Mouse (Mus musculus): ENCODE measurements around the gene Hoxc11. TPM values are rescaled to one million over a fixed set of nuclear protein-coding genes. Genes with fewer than 3 reads are reported as not detected.

Gene Hoxc11
- total RNA-seq, 2 experiments from 2014 or later: not detected

GRCm38 (mm10) chr15:102936279-102936972 lies 17.8 kb upstream of the Hoxc11 start, which contains the start of gene Hoxc12:
Gene Hoxc12, plus strand, starts transcription at chr15:102936757.
- no peak for ATAC-seq (ENCODE audit: poor library complexity, severe bottlenecking)

GRCm38 (mm10) chr15:102937036-102937666 lies 17.1 kb upstream of the Hoxc11 start:
- no peak for ATAC-seq (ENCODE audit: poor library complexity, severe bottlenecking)

GRCm38 (mm10) chr15:102939256-102940155 lies 14.7 kb upstream of the Hoxc11 start:
- ATAC-seq (ENCODE audit: poor library complexity, severe bottlenecking): no peak

- ATAC-seq (ENCODE audit: poor library complexity, severe bottlenecking): no peak
Observed at GRCm38 (mm10) chr15:102942739-102943467, 11.3 kb upstream of the Hoxc11 start.

- ATAC-seq (ENCODE audit: poor library complexity, severe bottlenecking): no peak
Observed at GRCm38 (mm10) chr15:102943468-102943813, 10.8 kb upstream of the Hoxc11 start.

GRCm38 (mm10) chr15:102945185-102946077 lies 8.8 kb upstream of the Hoxc11 start:
- ATAC-seq (ENCODE audit: poor library complexity, severe bottlenecking): no peak

GRCm38 (mm10) chr15:102947276-102947675 lies 7.0 kb upstream of the Hoxc11 start:
- ATAC-seq (ENCODE audit: poor library complexity, severe bottlenecking): no peak

GRCm38 (mm10) chr15:102948842-102949241 lies 5.4 kb upstream of the Hoxc11 start:
- ATAC-seq (ENCODE audit: poor library complexity, severe bottlenecking): no peak

GRCm38 (mm10) chr15:102949696-102950095 lies 4.5 kb upstream of the Hoxc11 start:
- no peak for ATAC-seq (ENCODE audit: poor library complexity, severe bottlenecking)

- no peak for ATAC-seq (ENCODE audit: poor library complexity, severe bottlenecking)
Observed at GRCm38 (mm10) chr15:102950877-102951276, 3.4 kb upstream of the Hoxc11 start.

- ATAC-seq (ENCODE audit: poor library complexity, severe bottlenecking): no peak
Observed at GRCm38 (mm10) chr15:102953561-102953960, 666 bp upstream of the Hoxc11 start.

GRCm38 (mm10) chr15:102955007-102955382 lies 768 bp downstream of the Hoxc11 start:
- no peak for ATAC-seq (ENCODE audit: poor library complexity, severe bottlenecking)

GRCm38 (mm10) chr15:102955833-102956640 lies 1.8 kb downstream of the Hoxc11 start:
- no peak for ATAC-seq (ENCODE audit: poor library complexity, severe bottlenecking)

GRCm38 (mm10) chr15:102956906-102957305 lies 2.7 kb downstream of the Hoxc11 start:
- ATAC-seq (ENCODE audit: poor library complexity, severe bottlenecking): no peak

GRCm38 (mm10) chr15:102959663-102960191 lies 5.5 kb downstream of the Hoxc11 start:
- no peak for ATAC-seq (ENCODE audit: poor library complexity, severe bottlenecking)

- ATAC-seq (ENCODE audit: poor library complexity, severe bottlenecking): no peak
Observed at GRCm38 (mm10) chr15:102961728-102962127, 7.5 kb downstream of the Hoxc11 start.

- no peak for ATAC-seq (ENCODE audit: poor library complexity, severe bottlenecking)
Observed at GRCm38 (mm10) chr15:102962492-102962891, 8.3 kb downstream of the Hoxc11 start.

- no peak for ATAC-seq (ENCODE audit: poor library complexity, severe bottlenecking)
Observed at GRCm38 (mm10) chr15:102963259-102963658, 9.0 kb downstream of the Hoxc11 start.
